Mouse (Mus musculus) gastrocnemius, postnatal 4 days (tissue): ENCODE measurements around the gene Apom. TPM values are rescaled to one million over a fixed set of nuclear protein-coding genes. Genes with fewer than 3 reads are reported as not detected.

ENCODE experiments used
- DNase-seq, 2 experiments: peaks; one replicate each; pipeline ENCODE4 v3.0.0; 2021 to 2022; ENCODE audit warnings: low spot score in 2 of 2, mixed read lengths in 2 of 2
- long read RNA-seq, 2 experiments: library from polyadenylated mRNA; stranded (forward); transcript quantifications; one replicate each; pipeline ENCODE4 v2.0.0; 2021
- total RNA-seq, 2 experiments: library from RNA; stranded (reverse); gene quantifications; 2 replicates each; pipeline ENCODE4 v1.2.3; 2021

Gene Apom
- total RNA-seq, result 1 to 10 TPM in 1 of 2 experiments, not detected in 1; 1.2 TPM
- long read RNA-seq, experiment 1, partial matches to known transcripts, result 0 of 1 reads
- long read RNA-seq, experiment 1, other reads (novel, unspliced or antisense), result 0 of 1 reads
- long read RNA-seq, experiment 2, result 0 reads

- DNase-seq, result no peak
These were observed at the start of gene Apom for GRCm38 (mm10) chr17:35131500-35132173. TSS of gene Apom (minus strand) at chr17:35132050.

GRCm38 (mm10) chr17:35180093-35180492 is 48.2 kb upstream of the Apom start:
- no peak for DNase-seq

- DNase-seq, result peak in 1 of 2 experiments; percentile 74
These were observed 46.7 kb upstream of the Apom start for GRCm38 (mm10) chr17:35178528-35178927.

- no peak for DNase-seq
These were observed 44.1 kb upstream of the Apom start, which contains the start of gene Aif1 for GRCm38 (mm10) chr17:35175968-35176367. TSS of gene Aif1 (minus strand) at chr17:35176068.

- DNase-seq, result no peak
These were observed 43.5 kb upstream of the Apom start for GRCm38 (mm10) chr17:35175382-35175781.

GRCm38 (mm10) chr17:35174201-35174977 is 42.5 kb upstream of the Apom start:
- no peak for DNase-seq

- no peak for DNase-seq
These were observed 41.5 kb upstream of the Apom start for GRCm38 (mm10) chr17:35173329-35173728.

GRCm38 (mm10) chr17:35172445-35173234 is 40.8 kb upstream of the Apom start:
- DNase-seq, result no peak

- no peak for DNase-seq
These were observed 36.8 kb upstream of the Apom start for GRCm38 (mm10) chr17:35168541-35169207.

- DNase-seq, result no peak
These were observed 35.9 kb upstream of the Apom start for GRCm38 (mm10) chr17:35167794-35168193.

- no peak for DNase-seq
These were observed 34.6 kb upstream of the Apom start for GRCm38 (mm10) chr17:35166352-35167035.

- DNase-seq, result no peak
These were observed 33.8 kb upstream of the Apom start for GRCm38 (mm10) chr17:35165451-35166155.

- DNase-seq, result peak; percentile 92 to 98
These were observed 33.0 kb upstream of the Apom start, which contains the start of gene Prrc2a for GRCm38 (mm10) chr17:35164568-35165450. TSS of gene Prrc2a (minus strand) at chr17:35164897.

- no peak for DNase-seq
These were observed 32.3 kb upstream of the Apom start for GRCm38 (mm10) chr17:35164218-35164567.

GRCm38 (mm10) chr17:35163326-35164081 is 31.7 kb upstream of the Apom start:
- no peak for DNase-seq

- no peak for DNase-seq
These were observed 30.9 kb upstream of the Apom start for GRCm38 (mm10) chr17:35162730-35163129.

- no peak for DNase-seq
These were observed 30.3 kb upstream of the Apom start for GRCm38 (mm10) chr17:35162121-35162520.

GRCm38 (mm10) chr17:35161421-35161820 is 29.6 kb upstream of the Apom start:
- no peak for DNase-seq
